Mouse (Mus musculus) gastrocnemius, postnatal 4 days (tissue): ENCODE measurements around the gene Kank1. TPM values are rescaled to one million over a fixed set of nuclear protein-coding genes. Genes with fewer than 3 reads are reported as not detected.

Experiments used
- total RNA-seq, 2 experiments: library from RNA; stranded (reverse); gene quantifications; 2 replicates each; pipeline ENCODE4 v1.2.3; 2021

The Kank1 gene
- total RNA-seq, 2 experiments from 2014 or later: 34.4 to 35.9 TPM

Other genes starting within 250 kb of the Kank1 start
- 1 to 10 TPM; 4.4 to 5.2 TPM for gene Dock8, start 237.4 kb upstream of the Kank1 start, total RNA-seq